Comparison of ENCODE assay signal across 14 mouse cellular contexts in the genomic region with DNA sequence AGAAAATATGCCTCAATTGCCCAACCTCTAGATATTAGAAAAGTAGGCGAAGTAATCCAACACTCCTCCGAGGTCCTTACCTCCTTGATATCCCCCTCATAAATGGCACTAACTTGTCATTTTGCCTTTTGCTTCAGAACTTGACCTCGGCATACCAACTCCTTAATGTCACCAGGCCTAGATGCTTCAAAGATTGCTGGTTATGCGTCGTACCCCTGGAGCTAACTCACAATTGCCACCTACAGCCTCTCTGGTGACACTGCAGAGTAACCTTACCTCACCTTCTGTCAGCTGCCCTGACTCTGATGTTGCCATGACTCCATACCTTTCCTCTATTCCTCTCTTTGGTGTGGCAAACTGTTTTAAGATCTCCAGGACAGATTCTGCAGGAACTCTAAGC. TPM values are rescaled to one million over a fixed set of nuclear protein-coding genes. Genes with fewer than 3 reads are reported as not detected.
A peak's percentile ranks its signal among the peaks of the same experiment; 100 is the strongest.
DNase-seq lines count a peak whose midpoint lies in the region; ATAC-seq and TF ChIP-seq lines count a peak whose summit lies in the region.
"Had no signal": no experiment of that assay in that cellular context is flagged by ENCODE, and none has a peak within 500 bp of the region (broad histone marks: within the 10 kb centered on the region; RNA-seq: fewer than 3 reads in every experiment).

No protein-coding gene starts in this region.

- DNase-seq in kidney, postnatal 14 days = peak; percentile 19
- no peak for DNase-seq in kidney, postnatal 25 days
- peak; percentile 31 to 32 for DNase-seq in B cell, adult 2 months
- DNase-seq in CH12.LX (ENCODE audit: extremely low read depth) = peak; percentile 50
- no peak for DNase-seq in spleen, adult 18-20 months
- DNase-seq in gastrocnemius, postnatal 25 days = no peak

- H3K9me3 ChIP-seq in CH12.LX (replicated peaks; ENCODE audit: low read length) = no peaks in the 10 kb centered on the region
- H3K9me3 ChIP-seq: forebrain, embryonic 15.5 days; heart, embryonic 12.5 days; hindbrain, embryonic 15.5 days; limb, embryonic 15.5 days; midbrain, embryonic 12.5 days had no signal

- dilution Hi-C loops in CH12.LX (cut with MboI; ENCODE audit: extremely low pct_ligation_motif_present, extremely low pct_unique_long_range_greater_than_20kb, low sequenced_read_pairs) = no loop called here

- TF ChIP-seq CTCF in CH12.LX (conservative IDR thresholded peaks at IDR 0.05 in 1 of 2, IDR thresholded peaks at IDR 0.05 in 1 of 2; ENCODE audit: low read depth in 2 of 2, low read length in 2 of 2) = peak in 1 of 2 experiments; percentile 63; a peak in 2 of 4 replicates

- peak; percentile 19 for ATAC-seq in inflammation-experienced regulatory T-cells, adult 6 months
- ATAC-seq: forebrain, embryonic 15.5 days had no signal

- in situ Hi-C loops in CH12.LX (cut with MboI; ENCODE audit: low pct_ligation_motif_present, low pct_unique_long_range_greater_than_20kb, low sequenced_read_pairs) = loop anchor here (5.0 kb wide), 1 partner anchor 36 kb away; a partner anchor contains a TSS

- H3K27ac ChIP-seq in CH12.LX (ENCODE audit: insufficient read depth, low read depth) = no peak overlapping the region
- H3K27ac ChIP-seq: forebrain, embryonic 15.5 days; hindbrain, embryonic 15.5 days; limb, embryonic 15.5 days; midbrain, embryonic 12.5 days had no signal

- peaks cover 0 to 3% of the 10 kb centered on the region in 2 experiments for H3K36me3 ChIP-seq in CH12.LX (replicated peaks in 1 of 2; ENCODE audit: control insufficient read depth in 1 of 2, insufficient read depth in 1 of 2, low read length in 1 of 2)
- H3K36me3 ChIP-seq: forebrain, embryonic 15.5 days; heart, embryonic 12.5 days; hindbrain, embryonic 15.5 days; limb, embryonic 15.5 days; midbrain, embryonic 12.5 days had no signal

- peaks cover 7% of the 10 kb centered on the region for H3K79me2 ChIP-seq in CH12.LX (replicated peaks; ENCODE audit: control insufficient read depth, extremely low read depth, insufficient read depth, poor library complexity, severe bottlenecking)

- no peak overlapping the region for H3K9ac ChIP-seq in CH12.LX (ENCODE audit: insufficient read depth, low read depth)
- H3K9ac ChIP-seq: forebrain, embryonic 15.5 days; heart, embryonic 12.5 days; hindbrain, embryonic 15.5 days; limb, embryonic 15.5 days; midbrain, embryonic 12.5 days had no signal

- no peak overlapping the region for H3K4me2 ChIP-seq in CH12.LX (ENCODE audit: insufficient read depth, low read depth, poor library complexity, severe bottlenecking)
- H3K4me2 ChIP-seq: forebrain, embryonic 15.5 days; heart, embryonic 12.5 days; hindbrain, embryonic 15.5 days; limb, embryonic 15.5 days; midbrain, embryonic 12.5 days had no signal

- H3K4me1 ChIP-seq in CH12.LX (ENCODE audit: control insufficient read depth in 1 of 2, insufficient read depth in 2 of 2) = peaks cover 9 to 16% of the 10 kb centered on the region in 2 experiments

- H3K27me3 ChIP-seq in CH12.LX (replicated peaks) = peaks cover 1% of the 10 kb centered on the region
- H3K27me3 ChIP-seq: forebrain, embryonic 15.5 days; heart, embryonic 12.5 days; hindbrain, embryonic 15.5 days; limb, embryonic 15.5 days; midbrain, embryonic 12.5 days had no signal

- no peak for TF ChIP-seq EP300 in CH12.LX (IDR thresholded peaks at IDR 0.05; ENCODE audit: low read length)

- no peak overlapping the region for H3K4me3 ChIP-seq in CH12.LX (replicated peaks in 1 of 3; ENCODE audit: low read depth in 2 of 3, low read length in 2 of 3, poor library complexity in 1 of 3)
- H3K4me3 ChIP-seq: forebrain, embryonic 15.5 days; heart, embryonic 12.5 days; hindbrain, embryonic 15.5 days; limb, embryonic 15.5 days; midbrain, embryonic 12.5 days had no signal

- no peak for TF ChIP-seq POLR2A in CH12.LX (IDR thresholded peaks at IDR 0.05; ENCODE audit: low read depth, low read length)

- TF ChIP-seq RAD21 in CH12.LX (IDR thresholded peaks at IDR 0.05; ENCODE audit: low read depth, low read length) = peak; percentile 61

TF ChIP-seq in CH12.LX, 34 proteins besides CTCF, POLR2A, EP300 and RAD21:
- TF ChIP-seq RCOR1 (conservative IDR thresholded peaks at IDR 0.05; ENCODE audit: low read depth, low read length) = no peak
- peak; percentile 41 for TF ChIP-seq SMC3 (IDR thresholded peaks at IDR 0.05; ENCODE audit: low read depth, low read length)
- no peak for TF ChIP-seq UBTF (IDR thresholded peaks at IDR 0.05; ENCODE audit: low read depth, low read length)
- TF ChIP-seq PAX5 (IDR thresholded peaks at IDR 0.05; ENCODE audit: low read length) = no peak

RNA-seq across cellular contexts. Expression of a gene that starts 2.7 kb away (rescaled TPM):
- total RNA-seq in CH12.LX (2012; rRNA removed) = 10.9 and 11.4 TPM in 2 replicates
- total RNA-seq in CH12.LX (2014; rRNA removed) = 8.5 and 9.4 TPM in 2 replicates
- 7.1 and 8.0 TPM in 2 replicates for polyA plus RNA-seq in CH12.LX (2012; ENCODE audit: insufficient read length, low read depth)
- polyA plus RNA-seq in inflammation-experienced regulatory T-cells, adult 6 months (2017; shearing (Covaris generic)) = 1 to 10 TPM; 4.0 to 5.5 (median 4.8) TPM
- 1 to 10 TPM; 1.9 to 2.4 TPM for total RNA-seq in gastrocnemius, postnatal 25 days (2021)

RNA-seq across cellular contexts. Expression of a gene that starts 32.5 kb away (rescaled TPM):
- 0.30 TPM in 1 of 2 replicates, not detected in the other for total RNA-seq in CH12.LX (2012; rRNA removed)
- not detected in 2 replicates for total RNA-seq in CH12.LX (2014; rRNA removed)
- not detected in 2 replicates for polyA plus RNA-seq in CH12.LX (2012; ENCODE audit: insufficient read length, low read depth)
- polyA plus RNA-seq in inflammation-experienced regulatory T-cells, adult 6 months (2017; shearing (Covaris generic)) = under 1 TPM in 1 of 3 experiments, not detected in 2; 0.71 TPM
- 1 to 10 TPM; 2.0 to 2.1 TPM for total RNA-seq in gastrocnemius, postnatal 25 days (2021)

RNA-seq across cellular contexts. Expression of a gene that starts 33.9 kb away (rescaled TPM):
- total RNA-seq in CH12.LX (2012; rRNA removed) (not detected in 2 replicates), CH12.LX (2014; rRNA removed) (not detected in 2 replicates)
- polyA plus RNA-seq in CH12.LX (2012; ENCODE audit: insufficient read length, low read depth) = not detected in 2 replicates
- polyA plus RNA-seq in inflammation-experienced regulatory T-cells, adult 6 months (2017; shearing (Covaris generic)) = 1 to 10 TPM in 2 of 3 experiments, under 1 TPM in 1; 0.73 to 3.1 (median 1.2) TPM
- not detected for total RNA-seq in gastrocnemius, postnatal 25 days (2021)
- polyA plus RNA-seq: forebrain, embryonic 15.5 days; heart, embryonic 12.5 days; midbrain, embryonic 12.5 days; neural tube, embryonic 14.5 days; stomach, embryonic 16.5 days had no signal

Comparison
In these comparisons a context has a peak if more than half of its experiments do, and no peak if none do; other contexts are left out.
1. DNase-seq: peak in kidney, postnatal 14 days (single experiment), B cell, adult 2 months (2 of 2) and CH12.LX (single experiment); none in kidney, postnatal 25 days (0 of 2), spleen, adult 18-20 months (0 of 2) and gastrocnemius, postnatal 25 days (single experiment).